Mouse (Mus musculus) lung, postnatal 14 days (tissue): ENCODE data around the gene Fpgs.

Source experiments
- DNase-seq: peaks from one replicate; pipeline ENCODE4 v3.0.0; 2021

Gene Fpgs

GRCm38 (mm10) chr2:32704021-32704421 lies at the start of gene Fpgs:
Fpgs (minus strand) TSS chr2:32704145.
- DNase-seq: no peak

GRCm38 (mm10) chr2:32752181-32752580 lies 48.2 kb upstream of the Fpgs start:
- DNase-seq: no peak

- no peak for DNase-seq
Observed at GRCm38 (mm10) chr2:32751665-32752033, 47.7 kb upstream of the Fpgs start.

- peak; percentile 55 for DNase-seq
Observed at GRCm38 (mm10) chr2:32750887-32751664, 47.1 kb upstream of the Fpgs start.

DNA sequence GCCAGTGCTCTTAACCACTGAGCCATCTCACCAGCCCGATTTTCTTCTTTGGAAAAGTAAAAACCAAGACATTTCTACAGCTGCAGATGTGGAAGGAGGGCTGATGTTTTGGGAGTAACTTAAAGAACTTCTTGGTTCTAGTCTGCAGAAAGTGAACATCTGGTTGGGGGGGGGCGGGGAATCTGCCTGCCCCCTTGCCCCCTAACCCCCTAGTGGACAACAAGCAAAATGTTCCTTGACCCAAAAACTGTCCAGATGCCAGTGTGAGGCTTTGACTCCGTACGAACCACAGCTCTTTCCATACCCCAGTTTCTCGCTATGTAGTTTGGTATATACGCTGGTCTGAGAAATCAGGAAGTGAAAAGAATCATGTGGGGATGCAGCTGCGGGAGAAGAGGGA lies 46.3 kb upstream of the Fpgs start:
- DNase-seq: no peak

DNA sequence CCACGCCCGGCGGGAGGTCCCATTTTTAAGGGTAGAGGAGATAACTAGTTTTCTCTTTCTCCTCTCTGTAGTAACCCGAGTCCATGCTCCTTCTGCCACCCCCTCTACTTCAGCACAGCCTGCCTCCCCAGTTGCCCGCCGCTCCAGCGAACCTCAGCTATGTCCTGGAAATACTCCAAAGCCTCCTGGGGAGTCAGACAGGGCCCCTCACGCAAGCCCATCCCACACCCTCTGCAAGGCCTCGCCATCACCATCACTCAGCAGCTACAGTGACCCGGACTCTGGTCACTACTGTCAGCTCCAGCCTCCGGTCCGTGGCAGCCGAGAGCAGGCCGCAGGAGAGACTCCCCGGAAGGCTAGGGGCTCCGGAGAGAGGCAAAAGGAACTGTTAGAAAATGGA lies 45.1 kb upstream of the Fpgs start:
- no peak for DNase-seq

DNA sequence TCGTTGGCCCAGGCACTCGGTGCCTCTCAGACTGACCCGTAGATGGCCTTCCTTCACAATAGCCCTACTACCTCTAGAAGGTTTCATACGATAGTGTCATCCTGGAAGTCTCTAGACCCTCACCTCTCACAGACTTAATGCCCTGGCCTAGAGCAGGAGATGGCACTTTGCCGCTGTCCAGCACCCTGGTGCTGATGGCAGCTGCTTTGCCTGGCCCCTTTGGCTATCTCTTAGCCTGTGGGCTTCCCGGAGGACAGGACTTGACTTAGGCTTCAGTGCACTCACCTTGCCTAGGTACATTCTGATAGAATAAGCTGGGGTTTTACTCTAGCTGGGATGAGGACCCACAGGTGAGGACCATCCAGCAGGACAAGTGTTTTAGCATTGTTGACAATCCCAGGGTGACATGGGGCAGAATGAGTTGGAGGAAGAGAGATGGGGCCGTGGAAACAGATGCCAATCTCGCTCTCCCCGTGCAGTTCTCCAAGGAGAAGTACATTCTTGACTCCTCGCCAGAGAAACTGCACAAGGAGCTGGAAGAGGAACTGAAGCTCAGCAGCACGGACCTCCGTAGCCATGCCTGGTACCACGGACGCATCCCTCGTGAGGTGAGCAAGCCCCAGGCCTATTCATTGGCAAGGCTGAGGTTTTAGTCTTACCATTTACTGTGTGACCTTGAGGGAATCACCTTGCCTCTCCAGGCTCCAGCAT lies 40.5 kb upstream of the Fpgs start:
- DNase-seq: no peak

GRCm38 (mm10) chr2:32742173-32742531 lies 38.2 kb upstream of the Fpgs start:
- no peak for DNase-seq

DNA sequence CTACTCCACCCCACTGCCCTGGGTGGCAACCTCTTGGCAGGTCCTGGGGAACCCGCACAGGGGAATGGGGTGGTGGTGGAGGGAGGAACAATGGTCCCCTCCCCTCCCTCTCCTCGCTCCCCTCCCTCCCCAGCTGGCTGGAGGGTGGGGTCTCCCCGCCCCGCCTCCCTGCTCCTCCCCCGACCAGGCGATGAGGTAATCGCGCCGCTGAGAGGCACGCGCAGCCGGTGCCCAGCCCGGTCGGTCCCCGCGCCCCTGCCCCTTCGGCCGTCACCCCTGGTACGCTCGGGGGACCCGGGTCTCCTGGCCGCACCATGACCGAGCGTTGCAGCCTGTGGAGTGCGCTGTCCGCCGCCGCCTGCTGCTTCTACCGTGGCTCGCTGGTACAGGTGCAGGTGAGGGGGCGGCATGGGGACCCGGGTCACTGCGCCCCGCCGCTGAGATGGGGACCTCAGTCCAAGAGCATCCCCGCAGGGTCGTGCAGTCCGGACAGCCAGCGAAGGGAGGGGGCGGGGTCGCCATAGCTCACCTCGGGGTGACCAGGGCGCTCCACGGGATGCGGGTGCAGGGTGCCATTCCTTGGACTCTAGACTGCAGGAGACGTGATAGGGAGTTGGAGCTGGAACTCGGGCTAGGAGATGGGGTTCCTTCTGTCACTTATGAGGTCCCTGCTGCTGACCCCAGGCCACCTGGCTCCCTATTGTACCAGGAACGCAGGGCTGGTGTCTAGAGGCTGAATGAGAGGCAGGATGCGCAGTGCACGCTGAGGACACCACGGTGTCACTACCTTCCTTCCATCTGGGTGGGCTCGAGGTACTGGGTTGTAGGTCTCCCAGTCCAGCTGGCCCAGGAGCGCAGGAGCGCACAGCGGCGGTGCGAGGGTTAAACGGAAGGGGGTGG lies 37.6 kb upstream of the Fpgs start:
- peak; percentile 67 for DNase-seq

DNA sequence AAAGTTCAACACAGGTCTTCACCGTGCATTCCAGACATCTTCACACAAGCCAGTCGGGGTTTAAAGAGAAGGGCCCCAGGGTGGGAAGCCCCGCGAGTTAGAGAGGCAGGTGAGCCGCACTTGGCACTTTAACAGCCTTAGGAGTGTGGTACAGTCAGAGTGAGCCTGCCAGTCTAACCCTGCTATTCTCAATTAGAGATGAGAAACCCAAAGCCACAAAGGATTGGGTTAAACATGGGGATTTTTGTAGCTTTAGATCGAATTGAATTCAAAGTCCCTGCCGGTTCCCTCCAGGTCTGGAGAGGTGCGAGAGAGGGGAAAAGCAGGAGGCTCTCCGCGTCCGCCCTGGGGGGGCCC lies 36.9 kb upstream of the Fpgs start, which contains the start of gene 6330409D20Rik:
Gene 6330409D20Rik (minus strand): TSS at position 101 of the 357 bp plus-strand sequence.
- DNase-seq: no peak

GRCm38 (mm10) chr2:32739311-32739710 lies 35.4 kb upstream of the Fpgs start:
- DNase-seq: no peak

GRCm38 (mm10) chr2:32737008-32737407 lies 33.1 kb upstream of the Fpgs start:
- DNase-seq: no peak

DNA sequence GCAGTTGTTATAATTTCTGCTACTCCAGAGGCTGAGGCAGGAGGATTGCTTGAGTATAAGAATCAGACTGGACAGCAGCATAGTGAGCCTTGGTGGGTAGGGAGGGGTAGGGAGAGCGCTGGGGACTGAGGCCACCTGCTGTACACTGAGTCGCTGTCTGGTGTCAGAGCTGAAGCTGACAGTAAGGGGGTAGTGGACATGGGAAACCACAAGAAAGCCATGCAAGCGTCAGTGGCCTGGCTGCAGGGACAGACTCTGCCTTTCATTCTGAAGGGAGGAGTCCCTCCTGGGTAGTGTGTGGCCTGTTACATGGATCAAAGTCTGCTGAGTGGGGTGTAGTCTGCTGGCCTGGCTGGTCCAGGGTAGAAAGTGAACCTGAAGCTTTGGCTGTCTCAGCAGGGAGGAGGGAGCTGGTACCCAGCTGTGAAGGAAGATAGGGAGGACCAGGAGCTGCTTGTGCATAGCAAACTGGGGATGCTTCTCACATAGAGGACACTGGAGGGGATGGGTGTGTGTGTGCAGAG lies 32.4 kb upstream of the Fpgs start:
- DNase-seq: no peak

DNA sequence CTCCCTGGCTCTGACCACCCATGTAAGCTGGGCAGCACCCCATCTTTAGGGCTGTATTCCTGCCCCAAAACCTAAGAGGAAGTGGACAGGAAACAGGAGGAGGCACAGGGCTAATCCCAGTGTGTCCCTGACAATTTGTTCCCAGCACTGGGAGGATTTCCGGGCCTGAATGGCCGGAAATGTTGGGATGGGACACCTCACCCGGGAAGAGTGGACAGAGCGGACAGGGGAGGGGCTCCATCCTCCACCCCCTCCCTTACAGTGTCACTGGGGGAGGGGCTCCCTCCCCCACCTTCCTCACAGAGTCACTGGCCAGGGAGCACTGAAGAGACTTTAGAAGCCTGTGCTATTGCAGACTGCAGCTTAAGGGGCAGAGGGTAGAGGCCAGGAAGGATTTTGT lies 31.0 kb upstream of the Fpgs start:
- peak; percentile 71 for DNase-seq

DNA sequence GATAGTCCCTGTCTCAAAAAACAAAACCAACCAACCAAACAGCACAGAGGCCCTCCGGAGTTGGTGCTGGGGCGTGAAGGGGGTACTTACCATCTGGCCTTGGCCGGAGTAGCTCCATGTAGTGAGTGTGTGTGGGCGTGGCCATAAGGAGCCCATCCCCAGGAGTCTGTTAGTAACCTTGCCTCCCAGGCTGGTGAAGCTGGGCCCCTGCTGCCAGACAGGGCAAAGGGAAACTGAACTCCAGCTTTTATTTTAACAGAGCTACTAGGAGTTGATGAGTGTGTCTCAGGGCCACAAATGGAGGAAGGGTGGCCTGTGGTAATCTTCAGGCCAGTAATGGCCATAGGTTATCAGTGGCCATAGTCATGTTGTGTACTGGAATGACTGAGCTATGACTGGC lies 30.5 kb upstream of the Fpgs start:
- DNase-seq: no peak

DNA sequence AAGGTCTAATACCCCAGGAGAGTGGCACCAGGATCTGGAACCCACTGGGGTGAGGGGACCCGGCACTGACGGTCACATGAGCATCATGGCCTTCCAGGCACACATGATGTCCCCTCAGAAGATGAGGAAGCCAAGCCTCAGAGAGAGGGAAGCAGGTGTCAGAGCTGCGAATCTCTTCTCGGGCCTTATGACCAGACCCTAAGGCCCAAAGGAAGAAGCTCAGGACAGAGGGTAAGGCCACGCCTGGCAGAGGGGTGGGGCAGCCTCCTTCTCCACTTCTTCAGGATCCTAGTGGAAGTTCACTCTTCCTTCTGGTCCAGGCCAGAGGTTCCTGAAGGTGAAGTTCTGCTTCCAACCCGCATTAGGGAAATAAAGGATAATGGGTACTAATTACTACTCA lies 28.8 kb upstream of the Fpgs start:
- DNase-seq: no peak

- no peak for DNase-seq
Observed at GRCm38 (mm10) chr2:32731911-32732310, 28.0 kb upstream of the Fpgs start.

- DNase-seq: peak; percentile 49
Observed at GRCm38 (mm10) chr2:32730854-32731253, 26.9 kb upstream of the Fpgs start.

DNA sequence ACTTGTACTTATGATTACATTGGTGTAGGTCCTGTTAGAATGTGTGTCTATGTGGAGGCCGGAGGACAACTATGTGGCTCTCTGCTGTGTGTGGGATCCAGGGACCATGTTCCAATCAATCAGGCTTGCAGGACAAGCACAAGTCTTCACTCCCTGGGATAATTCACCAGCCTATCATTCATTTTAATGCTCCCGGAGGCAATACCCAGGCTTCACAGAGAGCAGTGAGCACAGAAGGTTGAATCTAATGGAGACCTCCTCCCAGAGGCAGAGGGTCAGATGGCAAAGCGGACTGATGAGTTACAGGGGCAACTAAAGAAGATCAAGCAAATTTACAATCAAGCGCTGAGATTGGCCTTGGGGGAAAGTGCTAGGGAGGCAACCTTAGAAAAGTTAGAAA lies 25.6 kb upstream of the Fpgs start:
- DNase-seq: no peak

DNA sequence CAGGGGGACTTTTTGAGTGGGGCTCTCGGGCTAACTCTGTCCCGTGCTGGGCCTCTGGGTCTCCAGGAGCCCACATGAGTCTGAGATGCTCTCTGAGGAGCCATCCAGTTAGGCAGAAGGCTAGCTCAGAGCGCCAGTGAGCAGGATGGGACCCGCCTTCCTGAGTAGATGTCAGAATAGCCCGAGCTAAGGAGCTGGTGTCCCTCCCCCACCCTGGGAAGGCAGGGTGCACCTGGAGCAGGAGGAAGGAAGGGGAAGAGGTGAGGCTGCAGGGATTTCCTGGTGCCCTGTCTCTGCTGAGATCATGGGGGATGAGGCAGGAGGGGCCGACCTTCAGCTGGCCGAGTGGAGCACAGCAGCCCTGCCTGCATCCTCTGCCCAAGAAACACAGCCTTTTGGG lies 24.5 kb upstream of the Fpgs start:
- peak; percentile 48 for DNase-seq

DNA sequence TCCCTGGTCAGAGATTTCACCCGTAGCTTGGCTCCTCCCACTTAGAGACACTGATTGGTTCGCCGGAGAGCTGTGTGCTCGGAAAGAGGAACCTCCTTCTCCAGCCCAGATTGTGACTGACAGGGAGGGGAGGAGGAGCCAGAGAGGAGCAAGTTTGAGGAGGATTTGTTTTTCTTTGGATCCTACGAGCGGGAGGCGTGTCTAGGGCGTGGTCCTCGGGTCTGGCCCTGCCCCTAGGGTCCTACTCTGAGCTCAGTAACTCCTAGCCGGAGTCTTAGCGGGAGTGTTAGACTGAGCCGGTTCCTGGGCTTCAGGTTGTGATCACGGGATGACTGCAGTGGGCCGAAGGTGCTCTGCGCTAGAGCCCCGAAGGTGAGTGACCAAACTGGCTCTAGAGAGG lies 23.5 kb upstream of the Fpgs start:
- peak; percentile 95 for DNase-seq

DNA sequence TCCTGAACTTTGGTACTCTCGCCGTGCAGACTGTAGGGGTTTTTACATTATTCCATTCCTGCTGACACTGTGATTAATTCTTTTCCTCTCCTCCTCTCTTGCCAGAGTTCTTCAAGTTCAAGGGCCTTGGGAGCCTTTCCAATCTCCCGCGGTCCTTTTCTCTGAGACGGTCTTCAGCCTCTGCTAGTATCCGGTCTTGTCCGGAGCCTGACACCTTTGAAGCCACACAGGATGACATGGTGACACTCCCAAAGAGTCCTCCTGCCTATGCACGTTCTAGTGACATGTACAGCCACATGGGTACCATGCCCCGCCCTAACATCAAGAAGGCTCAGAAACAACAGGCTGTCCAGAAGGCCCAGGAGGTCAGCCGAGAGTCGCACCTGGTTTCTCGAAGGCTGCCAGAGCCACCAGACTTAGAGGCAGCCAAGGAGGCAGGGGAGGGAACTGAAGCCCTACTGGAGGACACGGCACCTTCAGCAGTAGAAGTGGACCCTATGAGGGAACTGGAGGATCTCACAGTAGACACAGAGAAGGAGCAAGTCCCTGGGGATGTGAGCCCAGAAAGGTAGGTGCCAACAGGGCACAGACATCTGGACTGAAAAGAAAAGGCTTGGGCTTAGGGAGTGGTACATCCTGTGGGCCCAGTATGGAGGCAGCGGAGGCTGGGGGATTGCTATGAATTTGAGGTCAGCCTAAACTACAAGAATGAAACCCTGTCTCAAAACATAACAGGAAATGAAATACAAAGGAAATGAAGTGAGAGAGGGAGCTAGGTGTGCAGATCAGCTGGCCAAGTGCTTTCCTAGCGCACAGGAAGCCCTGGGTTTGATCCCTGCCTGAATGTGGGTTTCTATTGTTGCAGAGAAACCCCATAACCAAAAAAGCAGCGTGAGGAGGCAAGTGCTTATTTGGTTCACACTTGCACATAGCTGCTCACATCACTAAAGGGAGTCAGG lies 21.2 kb upstream of the Fpgs start:
- DNase-seq: no peak
